Comparison of ENCODE assay signal across 8 mouse cellular contexts in genomic region chrX:48208519-48209185, GRCm38 (mm10). TPM values are rescaled to one million over a fixed set of nuclear protein-coding genes. Genes with fewer than 3 reads are reported as not detected.
DNase-seq lines count a peak whose midpoint lies in the region; ATAC-seq lines count a peak whose summit lies in the region.

Gene Zdhhc9 (minus strand): TSS chrX:48208878.

- H3K9me3 ChIP-seq in intestine, embryonic 14.5 days (ENCODE audit: control insufficient read depth, low read length) = no peaks in the 10 kb centered on the region

- H3K9ac ChIP-seq in intestine, embryonic 14.5 days (ENCODE audit: low read length) = peak within 1 kb of the TSS; percentile 60

- intact Hi-C loops in left cerebral cortex, postnatal 14 days (cut with DNase I) = no loop called here

- 14% methylated on average over 33 of the region's 34 CpGs for WGBS in intestine, embryonic 14.5 days

- peak within 1 kb of the TSS; percentile 57 for H3K4me3 ChIP-seq in intestine, embryonic 14.5 days (ENCODE audit: low read depth, low read length)

- DNase-seq in adrenal gland, adult (ENCODE audit: inconsistent age in 2 of 2, low spot score in 1 of 2) = peak; percentile 84 to 96
- DNase-seq in embryo, embryonic 10.5 days (ENCODE audit: low spot score) = peak; percentile 91
- DNase-seq in gastrocnemius, postnatal 25 days = peak; percentile 80
- peak; percentile 94 for DNase-seq in intestine, embryonic 14.5 days (ENCODE audit: low spot score)
- peak; percentile 88 to 91 for DNase-seq in left cerebral cortex, postnatal 14 days (ENCODE audit: low spot score in 2 of 2)
- peak; percentile 90 for DNase-seq in mesoderm, embryonic 11.5 days (ENCODE audit: low read depth, low spot score)
- DNase-seq in right cerebral cortex, postnatal 36 days (ENCODE audit: low spot score in 2 of 2) = peak; percentile 80 to 87
- DNase-seq in yolk sac, embryonic 10.5 days (ENCODE audit: low spot score) = peak; percentile 93

- no peaks in the 10 kb centered on the region for H3K36me3 ChIP-seq in intestine, embryonic 14.5 days (ENCODE audit: control insufficient read depth, insufficient read depth, low read length)

- peak; percentile 98 for ATAC-seq in intestine, embryonic 14.5 days (replicated peaks; ENCODE audit: low FRiP score, low TSS enrichment, low read depth)

- H3K4me2 ChIP-seq in intestine, embryonic 14.5 days (ENCODE audit: low read length) = peak within 1 kb of the TSS; percentile 49

- no peaks in the 10 kb centered on the region for H3K4me1 ChIP-seq in intestine, embryonic 14.5 days (replicated peaks; ENCODE audit: control insufficient read depth, insufficient read depth, low read length)

- H3K27me3 ChIP-seq in intestine, embryonic 14.5 days (replicated peaks; ENCODE audit: control insufficient read depth, insufficient read depth, low read length) = no peaks in the 10 kb centered on the region

- peak within 1 kb of the TSS; percentile 48; the same call in 1 of the 2 replicates for H3K27ac ChIP-seq in intestine, embryonic 14.5 days (ENCODE audit: low read depth)

RNA-seq across cellular contexts. Expression of gene Zdhhc9, which starts in this region (rescaled TPM):
- total RNA-seq in gastrocnemius, postnatal 25 days (2021) = 1 to 10 TPM; 6.7 to 7.3 TPM
- 6.3 and 8.6 TPM in 2 replicates for polyA plus RNA-seq in intestine, embryonic 14.5 days (2014; fragmentation: Nextera tagmentation; extraction: Ambion mirVana)
- 10 to 100 TPM; 63.5 to 66.9 TPM for total RNA-seq in left cerebral cortex, postnatal 14 days (2021)

Comparison
In these comparisons a context has a peak if more than half of its experiments do, and no peak if none do; other contexts are left out.
1. Peak in every context shown above with its lines: DNase-seq, ATAC-seq, H3K4me3 ChIP-seq and H3K27ac ChIP-seq.
2. RNA of gene Zdhhc9 (total RNA-seq): 63.5 to 66.9 TPM in left cerebral cortex, postnatal 14 days; 6.7 to 7.3 TPM in gastrocnemius, postnatal 25 days; every median in the first group is over 4 times any median in the second.